Mouse (Mus musculus) thymus, postnatal 36 days (tissue): Measurements from ENCODE around the gene Acaa1a.
A peak's percentile ranks its signal among the peaks of the same experiment; 100 is the strongest.

Experiments
- DNase-seq, 2 experiments: peaks; one replicate each; pipeline ENCODE4 v3.0.0; 2022; ENCODE audit warnings: mixed read lengths in 2 of 2

Acaa1a gene

DNA sequence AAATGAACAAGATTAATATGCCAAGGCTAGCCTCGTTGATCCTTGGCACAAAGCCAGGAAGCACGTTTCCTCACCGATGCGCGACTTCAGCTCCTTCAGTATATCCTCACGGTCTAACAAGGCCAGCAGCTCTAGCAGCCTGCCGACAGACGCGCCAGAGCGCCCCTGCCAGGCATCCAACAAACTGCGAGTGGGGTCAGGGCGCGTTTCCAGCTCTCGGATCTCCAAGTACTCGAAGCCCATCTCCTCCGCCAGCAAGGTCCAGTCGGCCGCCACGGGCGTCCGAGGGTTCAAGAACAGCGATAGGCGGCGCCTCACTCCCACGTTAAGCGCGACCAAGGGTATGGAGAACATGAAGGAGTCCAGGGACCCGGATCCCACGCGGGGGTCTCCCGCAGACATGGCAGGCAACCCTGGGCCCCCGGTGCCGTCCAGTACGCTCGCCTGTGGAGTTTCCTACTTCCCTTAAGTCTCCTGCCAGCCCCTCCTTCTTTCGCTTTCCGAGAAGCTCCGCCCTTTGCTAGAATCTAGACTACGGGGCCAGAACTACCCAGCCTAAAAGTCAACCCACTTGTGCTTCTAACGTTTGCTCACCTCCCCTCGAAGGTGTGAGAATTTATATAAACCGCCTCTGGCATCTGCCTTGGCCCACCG lies at the start of gene Acaa1a:
Gene Acaa1a (plus strand): TSS at position 119 of the 654 bp plus-strand sequence.
- peak; percentile 61 to 66 for DNase-seq

DNA sequence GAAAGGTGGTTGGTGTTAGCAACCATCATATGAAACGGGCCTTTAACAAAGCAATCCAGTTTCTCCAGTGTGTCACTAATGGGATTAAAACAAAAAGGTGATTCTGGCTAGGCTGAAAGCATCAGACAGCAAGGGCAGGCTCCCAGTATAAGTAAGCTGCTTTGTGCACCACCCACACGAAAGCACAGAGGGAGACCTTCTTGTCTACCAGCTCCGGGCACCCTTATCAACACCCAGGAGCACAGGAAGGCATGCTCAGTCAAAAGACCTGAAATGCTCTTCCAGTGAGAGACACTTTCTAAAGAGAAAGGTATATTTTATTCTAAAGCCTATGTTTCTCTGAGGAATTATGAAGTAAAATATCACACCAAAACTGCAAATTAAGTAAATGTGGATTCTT lies 48.7 kb upstream of the Acaa1a start:
- no peak for DNase-seq

DNA sequence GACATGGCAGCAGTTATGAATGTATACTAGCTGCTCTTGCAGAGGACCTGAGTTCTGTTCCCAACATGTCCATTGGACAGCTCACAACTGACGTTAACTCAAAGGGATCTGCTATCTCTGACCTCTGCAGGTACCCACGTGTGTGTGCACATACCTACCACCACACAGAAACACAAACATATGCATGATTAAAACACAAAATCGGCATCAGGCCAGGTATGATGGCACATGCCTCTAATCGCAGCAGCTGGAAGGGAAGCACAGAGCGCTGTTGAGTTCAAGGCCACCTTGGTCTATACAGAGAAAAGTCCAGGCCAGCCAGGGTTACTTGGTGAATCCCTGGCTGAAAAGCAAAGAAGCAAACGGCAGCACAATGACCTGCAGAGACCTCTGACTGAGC lies 41.8 kb upstream of the Acaa1a start:
- no peak for DNase-seq

DNA sequence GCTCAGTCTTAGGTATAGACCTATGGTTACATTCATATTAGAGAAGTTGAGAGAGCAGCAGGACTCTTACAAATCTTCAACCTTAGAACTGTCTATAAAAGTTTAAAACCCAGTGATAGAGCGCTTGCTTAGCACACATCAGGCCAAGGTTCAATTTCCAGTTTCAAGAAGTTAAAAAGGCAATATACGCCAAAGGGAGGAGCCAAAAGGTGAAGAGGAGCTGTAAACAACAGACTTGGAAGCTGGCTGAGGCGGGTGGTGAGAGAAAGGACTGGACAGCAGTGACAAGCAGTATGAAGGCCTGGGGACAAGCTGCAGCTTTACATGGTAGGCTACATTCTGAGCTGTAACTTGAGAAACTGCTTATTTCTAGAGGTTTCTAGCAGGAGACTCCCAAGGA lies 40.9 kb upstream of the Acaa1a start:
- DNase-seq: no peak

DNA sequence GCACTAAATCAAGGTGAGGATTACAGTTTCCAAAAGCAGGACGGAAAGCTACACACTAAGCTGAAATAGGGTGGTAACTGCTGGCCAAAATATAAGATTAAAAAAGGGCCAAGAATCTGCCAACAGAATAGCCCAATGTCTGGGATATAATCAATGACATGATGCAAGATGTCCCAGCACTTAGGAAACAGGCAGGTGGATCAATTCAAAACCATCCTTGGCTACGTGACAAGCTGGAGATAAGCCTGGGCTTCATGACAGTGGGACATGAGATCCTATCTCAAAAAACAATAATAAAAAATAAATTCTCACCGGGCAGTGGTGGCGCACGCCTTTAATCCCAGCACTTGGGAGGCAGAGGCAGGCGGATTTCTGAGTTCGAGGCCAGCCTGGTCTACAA lies 33.6 kb upstream of the Acaa1a start:
- DNase-seq: no peak

DNA sequence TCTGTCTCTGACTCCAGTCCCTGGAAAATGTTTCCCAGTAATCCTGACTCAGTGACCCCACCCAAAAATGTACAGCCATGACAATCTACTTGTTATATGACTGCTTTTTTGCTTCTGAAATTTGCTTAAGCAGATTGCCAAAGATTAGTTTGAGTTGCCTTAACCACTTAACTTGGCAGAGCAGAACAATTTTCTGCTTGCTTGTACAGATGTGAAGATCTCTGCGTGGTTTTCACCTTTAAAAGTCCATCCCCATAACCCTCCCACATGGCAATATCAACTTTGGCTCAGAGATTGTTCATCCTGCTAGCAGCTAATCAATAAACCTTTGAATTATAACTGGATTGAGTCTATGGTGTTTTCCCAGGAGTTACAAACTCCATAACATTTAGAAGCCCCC lies 30.4 kb upstream of the Acaa1a start:
- DNase-seq: no peak

DNA sequence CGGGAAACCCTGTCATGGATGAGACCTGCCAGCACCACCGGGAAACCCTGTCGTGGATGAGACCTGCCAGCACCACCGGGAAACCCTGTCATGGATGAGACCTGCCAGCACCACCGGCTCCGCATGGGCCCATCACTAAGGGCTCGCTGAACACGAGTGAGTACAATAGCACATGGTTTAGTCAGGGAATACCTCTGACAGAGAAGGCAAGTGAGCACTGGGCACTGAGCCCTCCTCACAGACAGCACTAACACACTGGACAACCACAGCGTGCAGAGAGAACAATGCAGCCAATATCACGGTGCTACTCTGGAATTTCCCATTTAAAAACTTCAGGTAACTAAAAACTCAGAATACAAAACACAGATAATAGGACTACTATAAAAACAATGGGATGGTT lies 26.4 kb upstream of the Acaa1a start:
- no peak for DNase-seq

DNA sequence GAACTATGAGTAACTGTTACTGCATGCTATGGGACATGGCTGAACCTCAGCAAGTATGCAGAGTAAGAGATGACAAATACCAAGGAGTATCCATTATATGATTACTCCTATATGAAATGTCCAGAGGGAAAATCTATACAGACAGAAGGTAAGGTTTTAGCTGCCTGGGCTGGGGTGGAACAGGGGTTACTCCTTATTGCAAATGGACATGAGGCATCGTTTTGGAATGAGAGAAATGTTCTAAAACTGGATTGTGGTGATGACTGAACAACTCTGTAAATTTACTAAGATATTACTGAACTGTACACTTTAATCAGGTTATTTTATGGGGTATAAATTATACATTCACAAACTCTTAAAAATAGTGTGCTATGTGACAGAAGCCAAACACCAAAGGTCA lies 20.6 kb upstream of the Acaa1a start:
- DNase-seq: no peak

DNA sequence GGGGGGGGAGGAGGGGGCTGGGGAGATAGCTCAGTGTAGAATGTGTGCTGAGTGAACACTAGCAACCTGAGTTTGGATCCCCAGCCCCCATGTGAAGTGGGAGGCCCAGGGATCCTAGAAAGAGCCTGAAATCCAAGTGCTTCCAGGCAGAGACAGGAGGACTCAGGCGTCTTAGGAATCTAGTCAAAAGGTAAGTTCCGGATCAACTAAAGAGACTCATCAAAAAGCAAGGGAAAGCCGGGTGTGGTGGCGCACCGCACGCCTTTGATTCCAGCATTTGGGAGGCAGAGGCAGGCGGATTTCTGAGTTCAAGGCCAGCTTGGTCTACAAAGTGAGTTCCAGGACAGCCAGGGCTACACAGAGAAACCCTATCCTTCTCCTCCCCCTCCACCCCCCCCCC lies 19.0 kb upstream of the Acaa1a start:
- DNase-seq: no peak

DNA sequence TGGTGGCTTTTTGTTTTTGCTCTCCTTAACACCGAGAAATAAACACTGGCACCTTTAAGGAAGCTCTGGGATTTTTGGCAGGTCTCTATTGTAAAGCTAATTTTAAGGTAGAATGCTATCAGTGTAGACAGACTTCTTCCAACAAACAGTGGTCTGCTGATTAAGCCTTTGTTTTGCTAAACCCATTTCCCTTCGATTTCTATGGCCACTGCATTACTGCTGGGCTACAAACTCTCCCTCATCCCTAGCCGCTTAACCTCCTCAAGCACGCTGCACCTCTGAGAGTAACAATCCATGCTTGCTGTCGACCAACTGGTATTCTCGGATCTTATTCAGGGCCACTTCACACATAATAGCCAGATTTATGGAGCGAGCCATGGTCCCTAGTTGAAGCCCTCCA lies 18.5 kb upstream of the Acaa1a start:
- DNase-seq: no peak

DNA sequence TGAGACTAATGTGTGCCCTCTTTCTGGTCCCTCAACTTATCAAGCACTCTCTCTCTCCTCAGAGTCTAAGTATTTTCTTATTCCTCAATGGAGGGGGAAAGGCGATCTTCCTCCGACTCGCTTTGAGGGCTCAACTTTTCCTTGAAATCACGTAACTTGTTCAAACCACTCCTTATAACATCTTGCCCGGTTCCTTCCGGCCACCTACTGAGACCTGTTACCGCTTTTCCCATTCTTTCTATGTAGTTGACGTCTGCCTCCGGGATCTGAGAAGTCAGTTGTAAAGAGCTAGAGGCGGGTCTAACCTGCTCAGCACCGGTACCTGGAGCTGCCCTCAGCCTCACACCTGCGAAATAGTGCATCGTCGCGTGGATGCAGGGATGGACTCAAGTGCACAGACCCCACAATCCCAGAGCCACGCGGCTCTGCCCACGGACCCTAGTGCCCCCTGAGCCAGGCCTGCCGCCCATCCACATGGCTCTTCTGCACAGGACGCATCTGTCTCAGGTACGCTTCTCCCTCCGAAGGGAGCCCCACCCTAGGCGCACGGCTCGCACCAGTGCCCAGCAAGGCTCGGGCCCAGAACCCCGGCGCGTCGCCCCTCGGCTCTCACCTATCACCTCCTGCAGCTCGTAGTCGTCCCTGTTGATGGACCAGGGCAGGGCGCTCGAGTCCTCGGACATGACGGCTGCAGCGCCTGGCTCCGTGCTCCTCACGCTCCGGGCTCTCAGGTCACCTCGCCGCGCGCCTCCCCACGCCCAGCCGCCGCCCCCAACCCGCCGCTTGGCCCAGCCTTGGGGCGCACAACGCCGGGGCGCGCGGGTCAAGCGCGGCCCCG lies 17.9 kb upstream of the Acaa1a start:
- no peak for DNase-seq

DNA sequence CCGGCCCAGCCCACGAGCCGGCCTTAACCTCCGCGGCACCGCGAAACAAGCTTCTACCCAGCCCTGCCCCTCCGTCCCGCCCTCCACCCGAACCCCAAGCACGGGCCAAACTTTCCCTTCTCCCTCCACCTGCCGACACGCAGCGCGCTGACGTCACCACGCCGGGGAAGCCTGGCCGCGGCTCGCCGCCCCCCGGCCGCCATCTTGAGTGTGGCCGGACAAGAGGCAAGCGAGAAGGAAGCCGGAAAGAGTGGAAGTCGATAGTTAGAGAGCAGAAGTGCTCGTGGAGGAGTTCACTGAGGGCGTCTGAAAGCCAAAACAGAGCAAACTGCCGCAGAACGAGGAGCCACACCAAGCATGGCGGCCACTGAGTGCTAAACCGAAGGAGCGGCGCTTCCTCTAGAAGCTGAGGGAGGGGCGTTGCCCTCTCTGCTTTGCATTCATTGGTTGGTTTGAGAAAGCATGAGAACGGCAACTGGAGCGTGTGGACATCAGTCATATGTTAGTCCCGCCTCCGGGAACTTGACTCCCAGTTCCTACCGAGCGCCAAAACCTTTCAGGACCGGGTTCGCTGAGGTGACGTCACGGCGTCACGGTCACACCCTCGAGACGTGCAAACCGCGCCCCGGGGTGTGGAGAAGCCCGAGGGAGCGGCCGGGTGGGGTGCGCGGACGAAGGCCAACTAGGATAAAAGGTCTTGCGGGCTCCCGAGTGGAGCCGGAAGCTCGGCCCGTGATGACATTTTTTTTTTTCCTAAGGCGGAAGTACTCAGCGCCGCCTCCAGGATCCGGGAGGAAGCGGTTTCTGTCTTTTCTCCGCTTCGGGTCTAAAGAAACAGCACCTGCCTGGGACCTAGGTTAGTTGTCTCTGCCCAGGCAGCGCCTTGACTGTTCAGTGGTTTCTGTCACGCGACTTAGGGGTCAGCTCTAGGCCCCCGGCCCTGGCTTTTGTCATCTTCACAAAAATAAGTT lies 16.9 kb upstream of the Acaa1a start, which contains the start of gene Oxsr1:
Gene Oxsr1 (minus strand): TSS at position 139 of the 971 bp plus-strand sequence.
- DNase-seq: peak; percentile 97 to 99

DNA sequence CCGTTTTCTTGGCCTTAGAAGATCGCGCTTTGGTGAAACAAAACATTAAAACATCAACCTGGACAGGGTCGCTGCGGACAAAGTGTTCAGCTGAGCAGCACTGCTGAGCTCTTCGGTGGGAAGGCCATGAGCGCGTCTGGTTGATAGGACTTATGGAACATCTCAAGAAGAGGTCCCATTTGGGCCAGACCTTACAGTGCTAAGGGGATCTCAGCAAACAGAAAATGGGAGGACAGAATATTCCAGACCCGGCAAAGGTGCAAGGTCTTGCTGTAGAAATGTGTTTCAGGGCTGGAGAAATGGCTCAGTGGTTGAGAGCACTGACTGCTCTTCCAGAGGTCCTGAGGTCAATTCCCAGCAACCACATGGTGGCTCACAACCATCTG lies 16.2 kb upstream of the Acaa1a start:
- no peak for DNase-seq

DNA sequence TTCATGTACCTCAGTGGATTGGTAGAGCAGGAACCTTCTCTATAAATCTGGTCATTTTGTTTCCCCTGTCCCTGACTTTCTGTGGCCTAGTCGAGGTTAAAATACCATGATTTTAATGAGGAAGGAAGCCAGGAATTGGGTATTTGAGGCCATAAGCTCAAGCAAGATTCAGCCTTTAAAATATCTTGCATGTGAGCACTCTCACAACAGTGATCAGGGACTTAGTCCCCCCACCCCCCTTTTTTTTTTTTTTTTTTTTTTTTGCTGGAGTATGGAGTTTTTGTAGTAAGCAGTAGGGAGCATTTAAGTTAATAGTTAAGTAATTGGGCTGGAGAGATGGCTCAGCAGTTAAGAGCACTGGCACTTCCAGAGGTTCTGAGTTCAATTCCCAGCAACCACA lies 15.3 kb upstream of the Acaa1a start:
- no peak for DNase-seq

DNA sequence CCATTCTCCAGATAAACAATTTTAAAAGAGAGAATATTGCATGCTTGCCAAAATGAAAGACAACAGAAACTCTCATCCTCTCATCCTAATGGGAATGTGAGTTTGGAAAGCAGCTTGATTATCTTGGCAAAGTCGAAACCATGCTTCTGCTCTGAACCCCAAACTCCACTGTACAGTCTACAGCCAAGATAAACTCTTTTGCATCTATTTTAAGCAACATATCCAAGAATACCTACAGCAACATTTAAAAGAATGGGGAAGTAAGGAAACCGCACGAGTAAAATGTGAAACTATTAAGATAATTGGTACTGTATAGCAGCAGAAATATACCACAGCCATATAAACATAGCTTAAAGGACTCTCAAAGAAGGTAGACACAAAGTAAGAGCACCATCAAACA lies 11.0 kb upstream of the Acaa1a start:
- DNase-seq: no peak

DNA sequence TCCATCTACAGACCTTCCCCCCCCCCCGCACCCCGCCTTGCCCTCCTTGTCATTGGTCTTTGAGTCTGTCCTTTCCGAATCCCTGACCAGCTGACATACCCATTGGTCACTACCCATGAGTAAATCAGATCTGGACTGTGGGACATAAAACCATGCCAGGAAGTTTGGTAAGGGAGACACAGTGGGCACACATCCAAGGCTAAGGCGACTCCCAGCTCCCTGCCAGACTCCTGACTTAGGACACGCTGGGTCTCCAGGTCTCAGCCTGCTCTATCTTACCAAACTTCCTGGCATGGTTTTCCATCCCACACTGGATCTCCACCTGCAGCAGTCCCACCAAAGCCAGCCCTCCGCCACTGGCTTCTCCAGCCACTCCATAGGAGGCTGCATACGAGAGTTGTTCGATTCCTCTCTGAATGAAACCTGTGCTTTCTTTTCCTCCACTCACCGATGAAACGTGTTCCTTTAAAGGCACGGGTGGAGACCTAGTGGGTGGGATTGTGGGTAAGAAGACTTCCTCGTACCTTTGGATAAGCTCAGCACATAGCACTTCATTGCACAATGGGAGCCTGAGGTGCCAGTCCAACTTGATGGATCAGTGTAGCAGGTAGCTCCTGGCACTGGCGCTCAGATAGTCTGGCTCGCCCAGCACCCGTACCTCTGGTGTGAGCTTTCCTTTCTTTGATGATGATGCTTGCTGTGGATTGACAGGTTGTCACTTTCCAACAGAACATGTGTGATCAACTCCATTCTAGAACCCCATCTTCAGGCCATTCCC lies 9.1 kb upstream of the Acaa1a start:
- no peak for DNase-seq

DNA sequence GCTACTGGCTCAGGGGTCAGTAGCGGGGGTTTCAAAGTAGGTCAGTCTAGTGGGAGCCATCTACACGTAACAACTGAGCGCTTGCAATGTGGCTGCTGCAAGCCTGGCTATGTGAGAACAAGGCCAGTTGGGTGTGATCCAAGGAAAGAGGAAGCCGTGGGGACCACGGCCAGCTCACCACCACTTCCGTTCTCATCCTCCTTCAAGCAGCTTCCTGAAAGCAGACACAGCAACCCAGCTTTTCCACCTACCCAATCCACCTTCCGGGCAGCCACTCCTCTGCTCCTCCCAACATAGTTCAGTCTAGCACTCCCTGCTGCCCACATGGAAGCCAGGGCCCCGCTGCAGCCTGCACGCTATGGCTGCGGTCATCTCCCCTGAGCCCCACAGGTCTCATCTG lies 5.2 kb upstream of the Acaa1a start:
- DNase-seq: peak; percentile 24 to 36

DNA sequence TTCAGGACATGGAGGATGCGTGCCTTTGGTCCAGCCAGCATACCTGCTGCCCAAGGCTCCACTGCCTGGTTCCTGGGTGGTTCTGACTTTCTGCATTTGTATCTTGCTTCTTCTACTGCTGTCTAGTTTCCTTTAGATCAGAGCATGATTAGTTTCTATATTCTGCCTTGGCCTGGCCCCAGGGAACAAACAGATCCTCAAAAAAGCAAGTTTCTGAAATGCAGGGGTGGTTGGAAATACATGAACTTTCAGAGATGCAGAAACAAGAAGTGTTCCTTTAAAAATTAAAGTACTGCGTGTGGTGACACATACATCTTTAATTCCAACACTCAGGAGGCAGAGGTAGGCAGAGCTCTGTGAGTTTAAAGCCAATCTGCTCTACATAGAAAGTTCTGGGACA lies 4.6 kb upstream of the Acaa1a start:
- DNase-seq: no peak

DNA sequence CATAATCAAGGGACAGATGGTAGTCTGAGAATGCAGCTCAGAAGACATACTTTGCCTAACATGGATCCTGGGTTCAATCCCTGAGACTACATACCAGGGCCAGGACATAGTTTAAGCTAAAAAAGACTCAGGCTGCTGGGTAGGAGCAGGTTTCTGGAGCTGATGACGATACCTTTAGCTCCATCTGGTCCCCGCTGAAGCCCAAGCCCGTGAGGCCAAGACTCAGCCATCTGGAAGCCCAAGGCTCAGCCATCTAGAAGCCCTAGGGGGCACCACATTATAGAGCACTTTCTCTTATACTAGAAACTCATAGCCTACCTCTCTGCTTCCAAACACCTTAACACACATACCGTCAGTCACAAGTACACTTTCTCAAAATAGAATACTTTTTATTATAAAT lies 3.9 kb upstream of the Acaa1a start:
- no peak for DNase-seq

DNA sequence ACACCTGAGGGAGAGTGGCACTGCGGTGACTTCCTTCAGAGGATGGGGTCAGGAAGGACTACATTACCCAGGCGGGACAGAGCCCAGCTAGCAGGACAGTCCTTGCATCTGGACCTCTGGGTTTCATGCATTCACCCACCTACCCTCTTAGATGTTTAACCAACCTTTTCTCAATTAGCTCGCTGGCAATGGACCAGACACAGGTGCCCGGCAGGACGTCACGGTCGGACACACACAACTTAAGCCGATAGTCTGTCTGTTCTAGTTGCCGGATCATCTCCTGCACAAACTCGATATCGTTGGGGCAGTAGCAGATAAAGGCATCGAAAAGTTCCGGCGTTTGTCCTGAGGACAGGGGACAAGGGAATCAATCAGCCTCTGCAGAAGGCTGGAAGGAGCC lies 1.6 kb upstream of the Acaa1a start:
- no peak for DNase-seq

DNA sequence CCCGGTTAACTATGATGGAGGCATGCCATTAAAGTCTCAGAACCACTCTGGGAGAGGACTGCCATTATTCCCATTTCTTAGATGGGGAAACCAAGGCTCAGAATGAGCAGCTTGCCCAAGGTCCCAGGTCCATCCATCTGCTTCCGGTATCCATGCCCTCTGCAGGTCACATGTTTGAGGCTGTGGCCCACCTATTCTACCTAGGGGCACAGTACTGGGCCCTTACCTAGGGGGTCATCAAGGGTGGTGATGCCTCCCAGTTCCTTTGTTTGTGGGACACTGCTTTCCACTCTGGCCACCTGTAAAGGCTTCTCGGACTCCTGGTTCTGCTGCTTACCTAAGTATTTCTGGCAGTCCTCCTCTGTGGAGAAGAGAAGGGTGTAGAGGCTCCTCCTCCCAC lies 1.1 kb upstream of the Acaa1a start:
- DNase-seq: no peak

DNA sequence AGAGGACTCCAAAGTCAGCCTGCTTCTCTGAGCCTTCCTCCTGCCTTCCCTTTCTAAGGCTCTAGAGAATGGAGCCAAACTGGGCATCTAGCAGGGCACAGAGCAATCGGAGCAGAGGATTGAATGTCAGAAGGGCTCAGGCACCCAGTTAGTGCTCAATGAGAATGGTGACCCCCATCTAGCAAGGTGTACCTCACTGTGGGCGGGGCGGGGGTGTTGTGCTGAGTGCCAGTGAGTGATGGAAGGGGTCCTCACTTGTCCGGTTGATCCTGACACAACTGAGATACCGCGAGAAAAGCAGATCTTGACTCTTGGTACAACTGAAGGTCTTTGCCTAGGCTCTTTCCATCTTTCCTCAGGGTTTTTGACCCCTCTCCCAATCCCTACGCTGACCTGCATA lies 370 bp upstream of the Acaa1a start:
- no peak for DNase-seq

DNA sequence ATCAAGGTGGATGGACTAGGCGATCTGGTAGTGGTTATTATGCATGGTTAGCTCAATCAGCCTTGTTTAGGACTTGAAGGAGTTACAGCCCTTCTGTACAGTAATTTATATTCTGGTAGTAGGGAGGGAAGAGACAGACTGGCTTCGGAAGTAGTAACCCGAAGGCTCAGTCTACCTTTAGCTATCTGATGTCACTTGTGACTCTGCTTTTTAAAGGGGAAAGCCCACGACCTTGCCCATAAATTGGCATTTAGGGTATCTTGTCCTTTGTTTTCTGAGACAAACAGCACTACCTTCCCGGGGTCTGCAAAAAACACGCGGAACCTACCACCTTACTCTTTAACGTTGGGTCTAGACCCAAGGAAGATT lies 720 bp downstream of the Acaa1a start:
- DNase-seq: no peak
